Mouse (Mus musculus): ENCODE measurements around the gene Gm17190. TPM values are rescaled to one million over a fixed set of nuclear protein-coding genes. Genes with fewer than 3 reads are reported as not detected.

The Gm17190 gene
- polyA plus RNA-seq, 1 experiment from 2014 or later: not detected

DNA sequence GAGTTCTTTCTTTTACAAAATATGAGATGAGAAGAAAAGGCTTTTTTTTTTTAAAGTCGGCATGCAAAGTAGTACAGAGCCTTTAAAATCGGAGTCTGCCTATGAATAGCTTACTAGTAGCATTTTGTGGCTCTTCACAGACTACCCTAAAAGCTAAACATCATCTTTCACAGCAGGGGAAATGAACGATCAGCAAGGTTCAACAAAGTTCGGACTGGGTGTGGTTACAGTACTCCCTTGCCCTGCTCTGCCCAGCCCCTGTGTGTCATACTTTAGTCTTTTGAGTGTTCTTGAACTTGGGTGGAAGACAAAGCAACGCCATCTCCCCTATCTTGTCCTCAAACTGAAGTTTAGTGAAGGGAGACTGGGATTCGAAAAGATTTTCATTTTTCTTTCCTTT lies 44.8 kb downstream of the Gm17190 start:
- Histone ChIP-seq H3K36me3 (ENCODE audit: control insufficient read depth, insufficient read depth) (no peaks in the 10 kb centered on the region), H3K4me2 (replicated peaks; ENCODE audit: low read depth) (no peak overlapping the region), H3K4me3 (ENCODE audit: low read depth, low read length) (no peak overlapping the region), H3K9me3 (ENCODE audit: control insufficient read depth) (no peaks in the 10 kb centered on the region), H3K27me3 (replicated peaks; ENCODE audit: control insufficient read depth, insufficient read depth, low read length) (peaks cover 27% of the 10 kb centered on the region), H3K9ac (ENCODE audit: low read depth, low read length) (no peak overlapping the region), H3K27ac (ENCODE audit: low read depth, low read length) (no peak overlapping the region), H3K4me1 (replicated peaks; ENCODE audit: control insufficient read depth, insufficient read depth, low read length) (no peaks in the 10 kb centered on the region)
- WGBS: 69% methylated on average over 6 of the region's 6 CpGs
- no peak for TF ChIP-seq CTCF (IDR thresholded peaks at IDR 0.05; ENCODE audit: low read depth)
- ATAC-seq: no peak

DNA sequence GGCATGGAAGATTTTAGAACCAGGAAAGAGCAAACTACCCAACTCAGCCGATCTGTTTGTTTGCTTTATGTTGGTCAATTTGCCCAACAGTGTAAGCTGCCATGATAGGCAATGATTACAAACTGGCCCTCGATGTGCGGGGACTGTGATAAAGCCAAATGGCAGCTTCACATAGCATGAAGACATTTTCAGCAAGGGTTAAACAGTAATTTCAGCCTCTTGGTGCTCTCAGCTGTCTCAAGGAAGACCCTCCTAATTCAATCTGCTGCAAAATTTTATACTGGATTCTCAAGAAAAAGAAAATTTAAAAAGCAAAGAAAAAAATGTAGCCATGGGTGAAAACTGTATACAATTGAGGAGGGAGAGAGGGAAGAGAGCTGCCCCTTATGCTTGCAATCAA lies 47.2 kb downstream of the Gm17190 start:
- Histone ChIP-seq H3K4me3 (ENCODE audit: low read depth, low read length) (no peak overlapping the region), H3K36me3 (ENCODE audit: control insufficient read depth, insufficient read depth) (no peaks in the 10 kb centered on the region), H3K9me3 (ENCODE audit: control insufficient read depth) (no peaks in the 10 kb centered on the region), H3K27me3 (replicated peaks; ENCODE audit: control insufficient read depth, insufficient read depth, low read length) (peaks cover 49% of the 10 kb centered on the region), H3K4me1 (replicated peaks; ENCODE audit: control insufficient read depth, insufficient read depth, low read length) (no peaks in the 10 kb centered on the region), H3K9ac (ENCODE audit: low read depth, low read length) (no peak overlapping the region), H3K27ac (ENCODE audit: low read depth, low read length) (no peak overlapping the region), H3K4me2 (replicated peaks; ENCODE audit: low read depth) (no peak overlapping the region)
- 63% methylated on average over 3 of the region's 3 CpGs for WGBS
- no peak for TF ChIP-seq CTCF (IDR thresholded peaks at IDR 0.05; ENCODE audit: low read depth)
- no peak for ATAC-seq

DNA sequence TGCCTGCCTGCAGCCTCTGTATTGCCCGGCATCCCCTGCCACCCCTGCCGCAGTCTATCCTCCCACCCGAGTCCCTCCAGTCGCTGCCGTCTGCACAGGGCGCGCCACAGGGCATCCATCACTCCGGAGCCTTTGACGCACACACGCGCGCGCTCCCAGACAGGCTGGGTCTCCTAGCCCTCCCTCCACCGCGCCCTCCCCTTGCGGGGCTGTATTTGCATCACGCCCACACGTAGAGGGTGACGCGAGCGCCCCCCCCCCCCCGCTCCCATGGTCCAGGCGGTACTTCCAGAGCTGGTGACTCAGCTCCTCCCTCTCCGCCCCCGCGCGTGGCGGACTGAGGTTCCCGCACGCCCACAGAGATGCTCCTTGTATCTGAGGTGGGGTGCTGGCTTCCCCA lies 49.2 kb downstream of the Gm17190 start:
- ATAC-seq: no peak
- H3K4me2 ChIP-seq (replicated peaks; ENCODE audit: low read depth): peak overlapping the region; percentile 66
- WGBS: 1% methylated on average over 25 of the region's 30 CpGs
- no peak for TF ChIP-seq CTCF (IDR thresholded peaks at IDR 0.05; ENCODE audit: low read depth)
- peak overlapping the region; percentile 25 for H3K4me3 ChIP-seq (ENCODE audit: low read depth, low read length)
- no peak overlapping the region for H3K27ac ChIP-seq (ENCODE audit: low read depth, low read length)
- H3K36me3 ChIP-seq (ENCODE audit: control insufficient read depth, insufficient read depth): no peaks in the 10 kb centered on the region
- no peak overlapping the region for H3K9ac ChIP-seq (ENCODE audit: low read depth, low read length)
- no peaks in the 10 kb centered on the region for H3K4me1 ChIP-seq (replicated peaks; ENCODE audit: control insufficient read depth, insufficient read depth, low read length)
- no peaks in the 10 kb centered on the region for H3K9me3 ChIP-seq (ENCODE audit: control insufficient read depth)
- peaks cover 62% of the 10 kb centered on the region for H3K27me3 ChIP-seq (replicated peaks; ENCODE audit: control insufficient read depth, insufficient read depth, low read length)

DNA sequence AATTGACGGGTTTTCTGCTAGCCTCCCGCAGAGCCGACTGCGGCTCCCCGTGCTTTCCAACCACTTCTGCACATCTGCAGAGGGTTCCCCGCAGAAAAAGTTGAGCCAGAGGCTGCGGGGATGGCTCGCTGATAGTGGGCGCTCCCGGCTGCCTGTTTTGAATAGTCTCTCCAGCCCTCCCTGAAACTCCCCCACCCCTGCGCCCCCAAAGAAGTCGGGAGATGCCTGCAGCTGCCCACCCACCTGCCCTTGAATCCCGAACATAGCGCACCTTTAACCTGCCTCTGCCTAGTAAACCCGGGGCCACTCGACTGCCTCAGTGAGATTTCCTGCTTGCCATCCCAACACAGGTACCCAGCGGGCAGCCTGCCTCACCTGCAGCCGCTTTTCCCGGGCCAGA lies 50.1 kb downstream of the Gm17190 start:
- no peak overlapping the region for H3K9ac ChIP-seq (ENCODE audit: low read depth, low read length)
- no peak for TF ChIP-seq CTCF (IDR thresholded peaks at IDR 0.05; ENCODE audit: low read depth)
- H3K27me3 ChIP-seq (replicated peaks; ENCODE audit: control insufficient read depth, insufficient read depth, low read length): peaks cover 66% of the 10 kb centered on the region
- no peaks in the 10 kb centered on the region for H3K4me1 ChIP-seq (replicated peaks; ENCODE audit: control insufficient read depth, insufficient read depth, low read length)
- H3K36me3 ChIP-seq (ENCODE audit: control insufficient read depth, insufficient read depth): no peaks in the 10 kb centered on the region
- H3K4me3 ChIP-seq (ENCODE audit: low read depth, low read length): peak overlapping the region; percentile 33
- peak overlapping the region; percentile 66 for H3K4me2 ChIP-seq (replicated peaks; ENCODE audit: low read depth)
- no peak for ATAC-seq
- WGBS: 1% methylated on average over 19 of the region's 19 CpGs
- no peaks in the 10 kb centered on the region for H3K9me3 ChIP-seq (ENCODE audit: control insufficient read depth)
- H3K27ac ChIP-seq (ENCODE audit: low read depth, low read length): no peak overlapping the region

DNA sequence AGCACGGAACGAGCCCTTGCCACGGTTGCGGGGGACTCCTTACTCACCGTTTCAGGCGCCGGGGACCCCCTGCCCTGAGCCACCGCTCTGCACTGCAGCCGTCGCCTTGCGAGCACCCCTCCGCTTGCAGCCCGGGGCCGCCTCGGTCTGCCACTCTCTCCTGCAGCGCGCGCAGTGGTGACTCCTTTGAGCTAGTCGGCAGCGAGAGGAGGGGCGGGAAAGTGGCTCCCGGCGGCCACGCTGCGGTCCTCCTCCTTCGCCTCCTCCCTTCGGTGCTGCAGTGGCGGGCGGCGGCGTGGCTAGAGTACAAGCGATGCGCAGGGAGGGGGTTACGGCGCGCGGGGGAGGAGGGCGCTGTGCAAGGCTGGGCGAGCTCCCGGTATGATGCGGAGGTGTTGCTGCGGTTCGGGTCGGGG lies 50.6 kb downstream of the Gm17190 start, which contains the start of gene Sv2c:
Gene Sv2c, minus strand, starts transcription at position 177 of the 416 bp plus-strand sequence.
- H3K27me3 ChIP-seq (replicated peaks; ENCODE audit: control insufficient read depth, insufficient read depth, low read length): peaks cover 66% of the 10 kb centered on the region
- no peak within 1 kb of the TSS for H3K9ac ChIP-seq (ENCODE audit: low read depth, low read length)
- peak within 1 kb of the TSS; percentile 66 for H3K4me2 ChIP-seq (replicated peaks; ENCODE audit: low read depth)
- H3K9me3 ChIP-seq (ENCODE audit: control insufficient read depth): no peaks in the 10 kb centered on the region
- ATAC-seq: no peak
- WGBS: under 1% methylated on average over 40 of the region's 44 CpGs
- H3K4me1 ChIP-seq (replicated peaks; ENCODE audit: control insufficient read depth, insufficient read depth, low read length): no peaks in the 10 kb centered on the region
- TF ChIP-seq CTCF (IDR thresholded peaks at IDR 0.05; ENCODE audit: low read depth): peak; percentile 7; the same call in 1 of the 2 replicates
- H3K27ac ChIP-seq (ENCODE audit: low read depth, low read length): no peak within 1 kb of the TSS
- peak within 1 kb of the TSS; percentile 33 for H3K4me3 ChIP-seq (ENCODE audit: low read depth, low read length)
- no peaks in the 10 kb centered on the region for H3K36me3 ChIP-seq (ENCODE audit: control insufficient read depth, insufficient read depth)

Other genes with a start within 250 kb of the Gm17190 start
- 31.5 and 35.9 TPM in 2 replicates for gene Iqgap2, start 190.1 kb upstream of the Gm17190 start, polyA plus RNA-seq (2015; fragmentation: Nextera tagmentation; extraction: Ambion mirVana)
- 11.9 and 13.0 TPM in 2 replicates for gene Gm20075, start 678 bp upstream of the Gm17190 start, polyA plus RNA-seq (2015; fragmentation: Nextera tagmentation; extraction: Ambion mirVana)
- 1.3 and 1.6 TPM in 2 replicates for gene Sv2c, start 50.5 kb downstream of the Gm17190 start, polyA plus RNA-seq (2015; fragmentation: Nextera tagmentation; extraction: Ambion mirVana)

Measured in intestine, postnatal 0 days (tissue).